Mouse (Mus musculus): Measurements from ENCODE around the gene Coro1c.

The Coro1c gene

GRCm38 (mm10) chr5:113908592-113909441, at the start of gene Coro1c:
Coro1c (minus strand) TSS chr5:113908758.
- peak; percentile 98 for DNase-seq

GRCm38 (mm10) chr5:113956510-113956909, 48.0 kb upstream of the Coro1c start:
- peak; percentile 66 for DNase-seq

- no peak for DNase-seq
These were observed 47.1 kb upstream of the Coro1c start for GRCm38 (mm10) chr5:113955691-113956090.

GRCm38 (mm10) chr5:113955281-113955680, 46.7 kb upstream of the Coro1c start:
- no peak for DNase-seq

- peak; percentile 69 for DNase-seq
These were observed 45.9 kb upstream of the Coro1c start for GRCm38 (mm10) chr5:113954421-113954820.

DNA sequence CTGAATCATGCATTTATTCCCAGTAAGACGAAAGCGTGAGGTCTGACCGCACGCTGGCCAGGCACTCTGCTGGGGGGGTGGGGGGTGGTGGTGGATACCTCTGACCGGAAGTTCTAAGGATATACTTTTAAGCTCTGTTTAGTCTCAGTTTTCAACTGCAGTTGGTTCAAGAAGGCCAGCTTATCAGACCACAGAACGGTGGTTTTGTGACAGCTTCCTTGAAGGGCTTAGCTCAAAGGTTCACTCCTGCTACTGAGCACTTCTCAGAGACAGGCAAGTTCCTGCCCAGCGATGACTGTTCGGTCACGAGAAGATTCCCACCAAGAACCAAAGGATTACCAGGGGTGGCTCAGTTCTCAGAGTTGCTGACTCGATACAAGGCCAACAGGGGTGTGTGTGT, 44.0 kb upstream of the Coro1c start:
- DNase-seq = no peak

DNA sequence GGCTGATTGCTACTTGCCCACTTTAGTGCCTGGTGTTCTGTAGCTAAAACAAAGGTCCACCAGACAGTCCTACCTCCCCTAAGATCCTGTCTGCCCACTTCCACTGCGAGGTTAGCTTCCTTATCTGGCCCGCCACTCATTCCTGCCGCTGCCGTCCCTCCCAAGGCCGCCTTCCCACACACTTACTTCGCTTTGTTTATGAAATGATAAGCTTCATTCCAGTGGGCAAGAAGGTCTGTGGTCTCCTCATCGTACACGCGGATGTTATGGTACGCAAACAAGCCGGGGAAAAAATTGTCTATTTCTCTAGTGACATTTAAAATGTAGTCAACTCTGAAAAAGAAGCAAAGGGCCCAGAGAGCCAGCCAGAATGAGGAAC, 43.1 kb upstream of the Coro1c start:
- DNase-seq = no peak

DNA sequence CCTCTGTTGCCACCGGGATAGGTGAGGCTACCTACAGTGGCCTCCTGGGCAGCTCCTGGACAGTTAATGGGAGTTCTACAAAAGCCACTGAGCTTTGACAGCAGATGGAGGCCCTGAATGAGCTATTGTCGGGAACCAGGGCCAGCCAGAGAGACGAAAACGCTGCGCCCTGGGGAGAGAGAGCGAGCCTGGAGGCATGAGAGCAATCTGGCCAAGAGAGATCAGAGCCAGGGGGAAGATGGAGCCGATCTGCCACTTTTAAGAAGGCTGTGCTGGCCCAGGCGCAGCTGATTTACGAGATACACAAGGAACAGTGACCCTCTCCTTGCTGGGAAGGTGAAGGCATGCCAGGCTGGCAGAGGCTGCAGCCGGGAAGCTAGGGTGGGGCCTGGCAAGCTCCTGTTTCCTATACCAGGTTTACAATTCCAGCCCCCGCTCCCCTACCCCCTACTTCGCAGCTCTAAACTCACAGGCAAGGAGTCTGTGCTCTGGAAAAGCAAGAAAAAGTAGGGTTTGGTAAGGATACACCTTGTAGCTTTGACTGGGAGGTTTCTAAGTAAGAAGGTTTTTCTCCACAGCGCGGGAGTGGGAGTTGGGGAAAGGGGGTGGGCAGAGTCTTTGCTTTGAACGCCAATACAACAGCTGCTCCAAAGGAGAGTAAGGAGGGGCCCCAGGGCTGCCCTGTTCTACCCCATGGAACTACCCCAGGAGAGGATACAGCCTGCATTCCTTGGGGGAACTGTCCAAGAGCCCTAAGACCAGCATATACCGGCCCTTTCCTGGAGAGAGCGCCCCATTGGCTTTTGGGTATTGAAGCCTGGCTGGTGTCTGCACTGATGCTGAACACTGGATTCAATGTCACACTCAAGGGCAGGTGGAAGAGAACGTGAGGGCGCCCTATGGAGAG, 42.5 kb upstream of the Coro1c start:
- no peak for DNase-seq

- no peak for DNase-seq
These were observed 41.6 kb upstream of the Coro1c start for GRCm38 (mm10) chr5:113950133-113950532.

DNA sequence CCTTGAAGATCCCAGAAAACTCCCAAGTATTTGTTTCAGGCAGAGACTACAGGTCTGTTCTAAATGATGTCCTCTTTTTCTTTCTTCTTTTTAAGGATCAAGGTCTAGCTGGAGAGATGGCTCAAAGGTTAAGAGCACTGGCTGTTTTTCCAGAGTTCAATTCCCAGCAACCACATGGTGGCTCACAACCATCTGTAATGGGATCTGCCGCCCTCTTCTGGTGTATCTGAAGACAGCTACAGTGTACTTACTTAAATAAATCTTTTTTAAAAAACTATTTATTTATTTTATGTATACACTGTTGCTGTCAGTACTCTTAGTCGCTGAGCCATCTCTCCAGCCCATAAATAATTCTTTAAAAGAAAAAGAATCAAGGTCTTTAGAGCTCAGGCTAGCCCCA, 38.7 kb upstream of the Coro1c start:
- no peak for DNase-seq

- peak; percentile 81 for DNase-seq
These were observed 36.6 kb upstream of the Coro1c start for GRCm38 (mm10) chr5:113945126-113945525.

DNA sequence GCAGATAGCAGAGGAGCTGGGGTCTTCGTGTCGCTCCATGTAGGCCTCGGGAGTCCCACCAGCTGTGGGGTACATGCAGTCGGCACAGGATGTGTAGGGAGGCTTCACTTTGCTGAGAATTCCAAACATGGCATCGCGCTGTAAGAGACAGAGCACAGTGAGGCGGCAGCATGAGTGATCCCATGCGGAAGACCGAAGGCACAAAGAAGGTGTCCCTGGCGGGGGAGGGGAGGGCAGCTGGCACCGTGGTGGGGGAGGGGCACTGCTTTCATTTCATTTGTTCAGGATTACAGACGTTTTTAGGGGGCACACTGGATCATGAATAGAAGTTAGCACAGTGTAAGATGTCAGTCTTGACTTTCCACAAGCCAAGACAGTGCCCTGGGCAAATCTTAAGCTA, 34.8 kb upstream of the Coro1c start:
- DNase-seq = no peak

DNA sequence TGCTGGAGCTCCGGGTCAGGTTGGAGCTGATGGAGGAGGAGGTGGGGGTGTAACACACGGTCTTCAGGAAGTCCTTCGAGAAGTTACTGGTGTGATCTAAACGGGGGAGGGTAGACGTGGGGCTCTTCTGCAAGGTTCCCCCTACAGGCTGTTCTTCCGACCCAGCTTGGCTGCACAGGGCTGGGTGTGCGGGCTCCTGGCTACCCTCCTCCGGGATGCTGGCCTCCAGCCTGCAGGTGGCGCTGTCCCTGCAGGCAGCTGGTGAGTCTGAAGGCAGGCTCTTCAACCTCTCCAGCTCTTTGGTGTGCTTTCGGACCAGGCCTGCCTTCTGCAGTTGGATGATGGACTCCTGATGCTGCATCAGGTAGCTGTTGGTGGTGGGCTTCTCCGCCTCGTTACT, 34.0 kb upstream of the Coro1c start:
- no peak for DNase-seq

DNA sequence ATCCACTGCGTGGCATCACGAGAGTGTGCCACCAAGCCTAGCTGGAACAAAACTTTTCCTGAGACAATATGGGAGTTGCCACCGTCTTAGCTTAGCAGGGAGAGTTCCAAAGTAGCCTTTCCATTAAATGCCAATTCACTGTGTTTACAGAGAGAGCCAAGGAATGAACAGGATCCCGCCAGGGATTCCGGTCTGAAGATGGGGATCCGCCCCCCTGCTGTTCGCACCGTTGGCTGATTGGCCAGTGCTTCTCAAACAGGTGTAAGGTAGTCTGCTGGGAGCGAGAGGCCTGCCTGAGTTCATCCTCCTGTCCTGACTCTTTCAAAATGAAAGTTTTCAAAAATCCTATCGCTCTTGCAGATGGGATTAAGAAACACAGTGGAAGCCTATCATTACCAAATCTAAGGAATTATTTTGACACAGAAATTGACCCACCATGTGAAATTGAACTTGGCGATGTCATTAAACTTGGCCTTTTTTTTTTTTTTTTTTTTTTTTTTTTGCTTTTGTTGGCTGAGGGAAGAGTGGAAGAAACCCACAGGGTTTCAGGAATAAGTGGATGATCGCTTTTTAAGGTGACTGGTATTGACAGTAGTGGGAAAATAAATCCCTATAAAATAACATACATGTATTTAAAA, 30.8 kb upstream of the Coro1c start:
- DNase-seq = no peak

DNA sequence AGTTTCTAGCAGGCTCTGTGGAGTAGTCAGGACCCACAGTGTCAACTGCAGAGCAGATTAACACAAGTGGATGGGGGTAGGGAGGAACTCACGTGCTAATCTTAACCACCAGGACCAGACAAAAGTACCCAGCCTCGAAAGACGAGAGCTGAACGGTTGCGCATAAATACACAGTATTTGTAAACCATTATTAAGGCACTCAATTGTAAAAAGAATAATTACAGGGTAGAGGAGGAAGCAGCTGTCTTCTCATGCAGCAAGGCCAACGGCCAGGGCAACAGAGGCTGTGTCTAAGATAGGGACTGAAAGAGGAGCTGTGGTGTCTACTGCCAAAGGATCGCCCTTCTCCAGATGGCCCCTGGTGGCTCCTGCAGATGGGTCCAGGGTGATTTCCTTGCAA, 29.1 kb upstream of the Coro1c start:
- DNase-seq = no peak

- no peak for DNase-seq
These were observed 25.3 kb upstream of the Coro1c start for GRCm38 (mm10) chr5:113933889-113934288.

GRCm38 (mm10) chr5:113933480-113933879, 24.9 kb upstream of the Coro1c start:
- no peak for DNase-seq

- DNase-seq = no peak
These were observed 23.8 kb upstream of the Coro1c start for GRCm38 (mm10) chr5:113932310-113932709.

GRCm38 (mm10) chr5:113930648-113931609, 22.4 kb upstream of the Coro1c start:
- DNase-seq = no peak

DNA sequence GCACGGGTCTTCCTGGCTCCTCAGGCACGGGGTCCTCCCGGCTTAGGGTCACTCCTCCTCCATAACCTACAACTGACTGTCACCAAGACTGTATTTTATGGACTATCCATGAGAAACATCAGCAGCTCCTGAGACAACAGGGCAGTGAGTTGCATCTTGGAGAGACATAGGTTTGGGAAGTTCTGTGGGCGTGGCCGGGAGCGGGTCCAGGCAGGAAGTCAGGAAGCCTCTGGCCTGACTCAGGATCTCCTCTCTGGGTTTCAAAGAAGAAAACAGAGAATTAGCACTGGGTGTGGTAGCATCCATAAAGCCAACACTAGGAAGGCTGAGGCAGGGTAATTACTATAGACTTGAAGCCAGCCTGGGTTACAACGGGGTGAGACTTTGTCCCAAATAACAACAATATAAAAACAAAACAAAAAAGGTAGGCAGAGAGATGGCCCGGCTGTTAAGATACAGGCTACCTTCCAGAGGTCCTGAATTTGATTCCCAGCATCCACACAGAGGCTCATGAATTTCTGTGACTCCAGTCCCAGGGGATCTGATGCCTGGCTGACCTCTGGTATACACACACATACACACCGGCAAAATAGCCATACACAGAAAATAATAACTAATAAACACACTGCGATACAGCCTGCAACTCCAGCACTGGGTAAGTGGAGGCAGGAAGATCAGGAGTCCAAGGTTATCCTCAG, 21.5 kb upstream of the Coro1c start:
- no peak for DNase-seq

- no peak for DNase-seq
These were observed 21.0 kb upstream of the Coro1c start for GRCm38 (mm10) chr5:113929526-113929925.

- DNase-seq = no peak
These were observed 16.1 kb upstream of the Coro1c start for GRCm38 (mm10) chr5:113924608-113925007.
